Mouse (Mus musculus) v-Abl transformed pro-B cells (cell line): ENCODE results near the gene Tbcel.

Source experiments
- in situ Hi-C, 2 experiments: fragments of 400-800 bp; cut with MboI; formaldehyde crosslinking; loops; one replicate each; pipeline ENCODE4 v1.15.1; 2025; ENCODE audit not compliant: unreplicated experiment in 2 of 2

The Tbcel gene

GRCm38 (mm10) chr9:42396141-42396540 lies 111.5 kb downstream of the Tbcel start:
- in situ Hi-C loops: no loop called here

- in situ Hi-C loops: no loop called here
Measured at GRCm38 (mm10) chr9:42394903-42395302, 112.7 kb downstream of the Tbcel start.

GRCm38 (mm10) chr9:42394321-42394720 lies 113.3 kb downstream of the Tbcel start:
- in situ Hi-C loops: no loop called here

GRCm38 (mm10) chr9:42392927-42393326 lies 114.7 kb downstream of the Tbcel start:
- in situ Hi-C loops: no loop called here

GRCm38 (mm10) chr9:42388490-42388889 lies 119.1 kb downstream of the Tbcel start:
- in situ Hi-C loops: no loop called here

GRCm38 (mm10) chr9:42387038-42387437 lies 120.6 kb downstream of the Tbcel start:
- in situ Hi-C loops: no loop called here

GRCm38 (mm10) chr9:42385656-42386055 lies 122.0 kb downstream of the Tbcel start:
- in situ Hi-C loops: no loop called here

GRCm38 (mm10) chr9:42382628-42383347 lies 124.8 kb downstream of the Tbcel start:
- in situ Hi-C loops: no loop called here

- in situ Hi-C loops: no loop called here
Measured at GRCm38 (mm10) chr9:42382063-42382462, 125.5 kb downstream of the Tbcel start.

- in situ Hi-C loops: no loop called here
Measured at GRCm38 (mm10) chr9:42378071-42378470, 129.5 kb downstream of the Tbcel start.

GRCm38 (mm10) chr9:42377656-42378055 lies 130.0 kb downstream of the Tbcel start:
- in situ Hi-C loops: no loop called here

GRCm38 (mm10) chr9:42371670-42372368 lies 135.8 kb downstream of the Tbcel start:
- in situ Hi-C loops: no loop called here
